Mouse (Mus musculus) layer of hippocampus, postnatal 36 days (tissue): ENCODE results near the gene Has1. TPM values are rescaled to one million over a fixed set of nuclear protein-coding genes. Genes with fewer than 3 reads are reported as not detected.

ENCODE experiments used
- microRNA-seq, 2 experiments: library from miRNA; unstranded; fragments of <30 nt; microRNA quantifications; one replicate each; pipeline ENCODE4 v1.2.0; 2021
- total RNA-seq, 2 experiments: library from RNA; stranded (reverse); gene quantifications; 2 replicates each; pipeline ENCODE4 v1.2.3; 2021

Has1 gene
- total RNA-seq, 2 experiments from 2014 or later: 0.32 to 0.61 TPM

Small RNA genes within 50 kb of the gene (microRNA-seq; reads per million reads assigned to microRNA genes)
- gene Gm25927 (0 reads per million in 2 experiments), gene Mir125a (9,512 to 12,133 reads per million in 2 experiments), gene Mir99b (8,409 to 22,014 reads per million in 2 experiments), gene Mirlet7e (0 reads per million in 2 experiments)

Other genes with a start within 250 kb of the Has1 start
- 100 to 1,000 TPM; 106 TPM for gene Lnpep, start 230.2 kb downstream of the Has1 start, total RNA-seq
- gene Vmn2r90, start 151.5 kb downstream of the Has1 start, total RNA-seq: not detected
- gene Spaca6, start 28.0 kb downstream of the Has1 start, total RNA-seq: 10 to 100 TPM; 89.5 to 99.7 TPM
- not detected for gene Fpr1, start 28.7 kb upstream of the Has1 start, total RNA-seq
- not detected for gene Fpr2, start 32.6 kb upstream of the Has1 start, total RNA-seq
- gene Fpr3, start 32.6 kb upstream of the Has1 start, total RNA-seq: not detected
- gene Fpr-rs4, start 166.5 kb upstream of the Has1 start, total RNA-seq: not detected
- gene Vmn2r124, start 194.2 kb upstream of the Has1 start, total RNA-seq: under 1 TPM in 1 of 2 experiments, not detected in 1; 0.08 TPM
- not detected for gene Vmn2r91, start 229.8 kb upstream of the Has1 start, total RNA-seq